Mouse (Mus musculus) heart, postnatal 4 days (tissue): Measurements from ENCODE around the gene Pex3. TPM values are rescaled to one million over a fixed set of nuclear protein-coding genes. Genes with fewer than 3 reads are reported as not detected.

Experiments used
- DNase-seq: peaks from one replicate; pipeline ENCODE4 v3.0.0; 2021
- total RNA-seq, 2 experiments: library from RNA; stranded (reverse); gene quantifications; 2 replicates each; pipeline ENCODE4 v1.2.3; 2021

Pex3 gene
- 10 to 100 TPM; 25.1 to 27.7 TPM for total RNA-seq

GRCm38 (mm10) chr10:13552646-13553497 is at the start of gene Pex3, which contains the start of gene Adat2:
Gene Pex3 (minus strand): TSS chr10:13553142.
Gene Adat2 (plus strand): TSS chr10:13552894.
- peak; percentile 94 for DNase-seq

DNA sequence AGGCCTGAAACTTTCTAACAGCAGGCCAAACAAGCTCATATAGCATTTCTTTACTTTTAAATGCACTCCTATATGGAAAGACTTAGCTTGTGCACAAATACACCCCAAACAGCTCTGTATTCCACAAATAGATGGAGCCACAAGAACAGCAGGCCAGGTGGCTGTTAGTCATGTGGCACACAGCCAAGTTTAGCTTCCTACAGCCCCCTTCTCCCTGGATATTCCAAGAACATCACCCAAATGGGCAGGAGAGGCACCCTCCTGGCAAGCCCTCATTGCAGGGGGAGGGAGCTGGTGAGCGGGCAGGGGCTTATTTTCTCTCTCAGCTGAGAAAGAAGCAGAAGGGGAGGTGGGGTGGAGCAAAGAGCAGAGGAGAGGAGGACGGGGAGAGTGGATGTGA is 48.0 kb upstream of the Pex3 start:
- no peak for DNase-seq

- no peak for DNase-seq
Measured at GRCm38 (mm10) chr10:13597491-13597890, 44.5 kb upstream of the Pex3 start.

DNA sequence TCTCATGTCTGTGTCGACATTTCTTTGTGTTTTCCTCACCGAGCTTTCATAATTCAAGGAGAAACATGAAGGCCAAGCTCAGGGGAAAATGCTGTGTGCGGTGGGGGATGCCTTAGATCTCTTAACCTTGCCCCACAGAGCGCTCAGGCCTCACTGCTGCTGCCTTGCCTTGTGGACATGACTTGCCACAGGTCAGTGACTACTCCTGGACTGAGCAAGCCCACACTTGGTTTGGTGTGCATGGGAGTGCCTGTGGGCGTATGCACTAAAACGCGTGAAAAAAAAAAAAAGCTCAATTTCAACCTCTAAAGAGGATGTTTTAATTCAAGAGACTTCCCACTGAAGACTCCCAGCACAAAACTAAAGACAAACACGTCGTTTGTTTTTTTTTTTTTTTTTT is 43.9 kb upstream of the Pex3 start:
- no peak for DNase-seq

DNA sequence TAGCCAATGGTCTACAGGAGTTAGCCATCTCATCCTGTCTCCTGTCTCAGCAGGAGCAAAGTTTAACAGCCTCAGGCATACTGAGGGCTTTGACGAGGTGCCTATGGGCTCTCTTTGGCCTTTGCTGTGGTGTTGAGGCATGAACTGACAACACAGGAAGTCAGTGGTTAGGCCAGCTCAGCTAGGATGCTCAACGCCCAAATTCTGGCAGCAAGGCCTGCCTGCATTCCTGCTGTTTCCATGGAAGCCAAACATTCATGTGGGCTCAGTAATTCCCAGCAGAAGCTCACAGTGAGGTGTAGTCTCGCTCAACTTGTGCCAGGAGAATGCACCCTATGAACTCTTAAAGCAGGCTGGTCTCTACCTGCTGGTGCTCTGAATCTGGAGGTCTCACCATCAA is 43.1 kb upstream of the Pex3 start:
- peak; percentile 38 for DNase-seq

GRCm38 (mm10) chr10:13593529-13593928 is 40.6 kb upstream of the Pex3 start:
- DNase-seq = no peak

DNA sequence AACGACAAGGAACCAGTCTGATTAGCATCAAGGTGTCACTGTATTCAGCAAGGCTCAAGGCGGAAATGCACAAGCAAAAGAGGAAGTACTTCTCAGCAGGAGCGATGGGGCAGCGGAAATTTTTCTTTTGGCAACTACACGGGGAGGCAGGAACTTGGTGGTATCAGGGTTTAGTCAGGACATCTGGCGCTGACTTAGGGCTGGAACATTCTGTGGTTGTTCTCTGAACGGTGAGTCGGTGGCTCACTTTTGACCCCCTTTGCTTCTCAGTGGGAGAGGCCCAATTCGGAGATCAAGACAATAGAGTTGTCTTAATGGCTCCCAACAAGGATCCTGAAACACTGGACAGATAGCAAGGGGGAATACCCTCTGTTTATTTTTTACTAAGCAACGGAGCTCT is 39.3 kb upstream of the Pex3 start:
- DNase-seq = no peak

DNA sequence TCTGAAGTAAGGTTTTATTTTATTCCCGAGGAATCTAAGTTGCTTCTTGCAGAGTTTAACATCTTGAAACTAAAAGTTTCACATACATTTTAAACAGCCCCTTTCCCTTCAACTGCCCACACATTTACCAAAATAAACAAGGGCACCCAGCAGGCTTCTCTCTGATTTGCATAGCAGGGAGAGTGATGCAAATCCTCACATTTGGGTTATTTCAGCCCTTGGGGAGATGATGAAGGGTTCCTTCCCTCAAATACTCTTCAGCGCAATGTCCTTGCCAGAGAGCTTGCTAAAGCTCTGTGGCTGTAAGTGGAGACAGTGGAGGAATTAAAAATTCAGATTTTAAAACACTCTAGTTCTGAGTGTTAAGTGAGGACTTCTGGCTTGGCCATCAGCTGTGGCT is 35.0 kb upstream of the Pex3 start:
- no peak for DNase-seq

DNA sequence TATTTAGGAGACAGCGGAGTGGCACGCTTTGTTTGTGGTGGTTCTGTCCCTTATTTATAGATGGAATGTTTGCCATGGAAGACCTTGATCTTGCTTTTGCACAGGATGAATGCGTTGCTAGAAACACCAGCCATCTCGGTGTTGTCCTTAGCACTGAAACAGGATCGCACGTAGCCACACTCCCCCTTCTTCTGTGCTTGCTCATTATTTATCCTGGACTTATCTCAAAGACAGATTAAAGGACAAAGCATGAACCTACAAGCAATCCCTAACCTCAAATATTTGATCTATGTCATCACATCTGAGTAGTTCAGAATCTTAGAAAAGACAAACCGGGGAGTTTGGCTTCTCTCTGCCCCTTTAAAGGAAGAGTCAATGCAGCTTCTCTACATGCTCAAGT is 24.2 kb upstream of the Pex3 start:
- no peak for DNase-seq

DNA sequence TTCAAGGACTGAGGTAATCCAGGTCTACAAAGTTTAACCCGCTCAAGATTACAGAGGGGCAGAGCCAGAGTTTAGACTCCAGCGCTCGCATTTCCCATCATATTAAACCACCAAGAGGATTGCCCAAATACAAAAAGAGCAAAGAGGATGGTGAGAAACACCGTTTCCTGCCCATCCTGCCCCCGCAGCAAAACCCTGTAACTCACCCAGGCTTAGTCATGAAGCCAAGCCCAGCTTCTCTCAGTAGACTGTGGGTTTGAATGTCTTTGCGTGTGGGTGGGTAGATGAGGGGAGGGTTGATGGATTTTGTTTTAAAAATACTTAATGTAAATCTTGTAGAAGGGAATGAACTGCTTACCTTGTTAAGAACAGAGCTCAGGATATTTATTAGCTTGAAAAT is 19.5 kb upstream of the Pex3 start:
- no peak for DNase-seq

DNA sequence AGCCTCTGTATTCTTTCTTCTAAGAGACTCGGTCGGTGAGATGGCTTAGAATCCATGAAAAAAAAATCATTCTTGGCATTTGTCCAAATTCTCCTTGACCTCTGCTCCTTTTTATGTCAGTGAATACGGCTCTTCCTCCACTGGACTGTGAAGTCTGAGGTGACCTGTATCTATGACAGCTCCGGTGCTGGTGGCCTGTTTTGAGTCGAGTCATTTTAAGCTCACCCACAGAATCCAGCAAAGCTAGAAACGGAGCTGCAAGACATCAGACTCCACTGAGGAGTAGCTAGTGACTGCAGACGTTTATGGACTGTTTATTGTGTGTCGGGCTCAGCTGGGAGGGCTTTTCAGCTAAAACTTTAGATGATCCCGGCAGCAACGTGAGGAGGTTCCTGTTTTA is 19.1 kb upstream of the Pex3 start:
- DNase-seq = no peak

DNA sequence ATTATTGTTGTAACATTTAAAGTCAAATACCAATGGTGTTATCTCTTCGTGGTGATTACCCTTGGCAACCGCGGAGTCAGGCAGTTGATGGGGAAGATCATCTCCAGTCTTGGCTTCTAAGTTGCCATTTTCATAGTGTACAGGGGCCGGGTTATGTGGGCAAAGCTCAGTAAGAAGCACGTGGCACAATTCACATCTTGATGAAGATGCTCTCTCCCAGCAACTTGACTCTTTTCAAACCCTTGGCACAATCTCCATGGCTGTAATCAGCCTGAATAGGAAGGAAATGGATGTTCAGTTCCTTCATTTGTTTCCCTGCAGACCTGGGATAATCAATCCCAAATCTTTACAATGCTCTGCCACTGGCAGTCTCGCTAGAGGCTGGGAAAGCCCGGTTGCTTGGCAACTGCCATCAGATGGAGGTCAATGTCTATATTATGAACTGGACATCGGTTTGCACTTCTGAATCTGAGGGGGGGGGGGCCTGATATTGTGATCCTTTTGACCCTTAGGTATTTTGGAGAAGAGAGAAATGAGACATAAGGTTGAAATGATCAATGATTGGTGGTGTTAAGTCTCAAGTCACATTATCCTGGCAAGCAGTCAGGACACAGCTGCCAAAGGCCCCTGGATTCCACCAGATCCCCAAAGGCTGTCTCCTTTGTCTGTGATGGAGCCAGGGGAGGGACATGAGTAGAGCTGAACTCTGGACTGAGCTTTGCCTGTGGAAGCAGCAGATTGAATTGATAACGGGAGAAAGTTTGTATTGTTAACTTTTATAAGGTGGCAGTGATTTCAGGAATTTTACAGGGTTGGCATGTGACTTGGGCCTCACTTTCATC is 18.0 kb upstream of the Pex3 start:
- no peak for DNase-seq

- no peak for DNase-seq
Measured at GRCm38 (mm10) chr10:13569818-13570217, 16.9 kb upstream of the Pex3 start.

GRCm38 (mm10) chr10:13566393-13566792 is 13.5 kb upstream of the Pex3 start:
- no peak for DNase-seq

DNA sequence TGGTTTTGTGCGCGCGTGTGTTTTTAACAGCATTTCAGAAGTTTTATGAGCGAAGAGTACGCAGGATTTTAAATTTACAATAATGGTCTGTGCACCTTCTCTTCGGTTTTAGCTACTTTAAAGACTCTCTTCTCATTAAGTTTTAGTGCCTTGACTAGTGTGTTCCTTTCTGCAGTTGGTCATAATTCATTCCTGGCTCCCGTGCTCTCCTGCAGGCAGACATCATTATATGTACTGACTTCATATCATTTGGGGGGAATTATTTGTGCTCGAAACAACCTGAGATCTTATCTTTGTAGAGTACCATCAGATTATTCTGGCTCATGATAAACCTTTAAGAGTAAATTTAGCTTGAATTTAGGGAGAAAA is 12.1 kb upstream of the Pex3 start:
- DNase-seq = no peak

DNA sequence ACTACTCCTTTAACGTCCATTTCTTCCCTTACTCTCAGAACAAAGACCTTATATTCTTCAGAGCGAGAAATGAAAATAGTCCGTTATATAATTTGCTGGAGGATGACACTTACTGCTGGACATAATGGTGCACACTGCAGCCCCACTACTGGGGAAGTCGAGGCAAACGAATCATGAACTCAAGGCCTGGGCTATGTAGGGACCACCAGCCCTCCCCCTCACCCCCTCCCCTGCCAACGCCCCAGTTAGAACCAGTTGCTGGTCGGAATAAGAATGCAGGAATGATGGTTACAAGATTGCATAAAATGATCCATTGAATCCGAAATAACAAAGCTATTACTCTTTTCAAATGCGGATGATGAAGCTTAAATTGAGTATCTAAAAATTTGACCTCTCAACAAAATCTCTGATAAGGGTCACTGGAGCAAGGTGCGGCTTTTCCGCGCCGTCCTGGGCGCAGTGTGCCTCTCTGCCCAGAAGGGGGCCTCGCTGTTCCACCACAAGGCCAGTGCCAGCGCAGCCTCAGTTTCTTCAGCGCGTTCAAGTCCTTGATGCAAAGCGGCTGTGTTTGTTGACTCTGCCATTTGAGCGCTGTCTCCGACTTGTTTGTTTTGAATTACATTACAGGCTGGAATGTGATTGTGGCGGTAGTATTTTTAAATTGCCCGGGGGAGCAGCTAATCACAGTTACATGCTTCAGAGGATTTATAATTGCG is 11.6 kb upstream of the Pex3 start:
- peak; percentile 77 for DNase-seq

DNA sequence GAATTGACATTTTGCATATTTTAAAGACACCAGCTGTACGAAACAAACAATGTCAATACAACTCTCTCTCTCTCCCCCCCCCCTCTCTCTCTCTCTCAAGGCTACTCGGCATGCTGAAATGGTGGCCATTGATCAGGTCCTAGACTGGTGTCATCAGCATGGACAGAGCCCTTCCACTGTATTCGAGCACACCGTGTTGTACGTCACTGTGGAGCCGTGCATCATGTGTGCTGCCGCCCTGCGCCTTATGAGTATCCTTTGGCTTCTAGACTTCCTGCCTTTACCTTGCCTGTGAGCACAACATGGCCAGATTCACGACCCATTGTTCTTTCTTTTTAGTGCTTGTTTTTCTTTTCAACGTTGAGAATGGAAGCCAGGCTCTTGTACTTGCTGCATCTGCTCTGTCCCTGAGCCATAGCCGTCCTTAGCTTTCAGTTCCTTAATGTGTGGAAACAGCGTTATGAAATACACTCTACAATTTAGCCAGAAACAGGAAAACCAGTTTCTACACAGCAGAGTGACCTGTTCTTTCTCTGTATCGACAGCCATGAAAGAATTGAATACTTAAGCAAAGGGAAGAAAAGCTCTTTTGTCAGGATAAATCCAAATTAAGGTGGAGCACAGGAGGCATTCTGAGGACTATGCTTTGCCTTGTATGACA is 7.2 kb upstream of the Pex3 start:
- no peak for DNase-seq

DNA sequence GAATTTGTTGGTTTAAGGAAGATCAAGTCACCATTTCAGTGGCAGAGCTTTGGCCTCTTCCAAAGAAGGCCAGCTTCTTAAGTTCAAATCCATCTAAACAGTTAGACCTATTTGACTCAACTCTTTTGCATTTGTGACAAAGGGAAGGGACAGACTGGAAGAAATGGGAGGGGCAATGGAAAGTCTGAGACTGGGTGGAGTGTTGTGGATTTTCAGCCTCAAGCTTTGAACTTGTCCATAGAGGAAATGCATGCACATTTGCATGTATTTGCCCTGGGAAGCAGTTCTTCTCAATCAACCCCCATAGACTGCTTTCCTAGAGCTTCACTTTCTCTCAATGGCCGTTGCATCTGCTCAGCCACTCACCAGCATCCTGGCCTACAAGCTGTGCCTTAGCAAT is 1.4 kb upstream of the Pex3 start:
- DNase-seq = no peak

DNA sequence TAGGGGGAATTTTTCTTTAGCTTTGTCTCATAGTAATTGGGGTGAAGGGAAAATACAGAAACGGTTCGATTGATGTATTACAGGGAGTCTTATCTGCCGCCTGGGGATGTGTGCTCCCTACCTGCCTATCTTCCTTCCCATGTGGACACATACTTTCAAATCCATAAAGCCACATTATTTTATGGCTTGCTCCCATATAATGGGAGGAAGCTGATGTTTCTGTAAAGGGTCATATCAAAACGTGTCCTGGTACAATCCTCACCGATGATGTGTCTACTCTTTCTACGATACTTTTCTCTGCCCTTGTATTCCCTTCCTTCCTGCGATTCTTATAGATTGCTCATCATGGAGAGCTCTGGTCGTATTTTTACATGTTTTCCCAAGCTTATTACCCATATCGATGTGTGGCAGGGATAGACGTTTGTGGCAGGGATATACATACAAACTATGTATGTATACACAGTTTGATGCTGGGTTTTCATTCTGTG is 600 bp upstream of the Pex3 start:
- DNase-seq = no peak

DNA sequence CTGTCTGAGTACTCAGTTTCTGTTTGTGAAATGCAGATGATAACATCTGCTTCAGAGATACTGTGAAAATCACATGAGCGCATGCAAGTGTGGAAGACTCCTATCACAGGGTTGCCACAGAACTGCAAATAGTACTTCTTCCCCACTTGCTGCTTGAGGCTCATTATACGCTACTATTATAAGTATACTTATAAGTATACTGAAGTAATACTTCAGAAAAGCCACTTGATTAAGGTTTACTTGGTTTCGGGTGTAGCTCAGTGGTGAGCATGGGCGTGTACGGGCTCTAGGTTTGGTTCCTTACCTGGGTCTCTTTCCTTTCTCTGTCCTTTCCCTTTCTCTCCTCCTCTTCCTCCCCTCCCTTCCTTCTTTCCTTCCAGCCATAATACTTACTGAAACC is 11.2 kb downstream of the Pex3 start:
- DNase-seq = no peak

GRCm38 (mm10) chr10:13539769-13540333 is 13.1 kb downstream of the Pex3 start:
- DNase-seq = no peak

- DNase-seq = no peak
Measured at GRCm38 (mm10) chr10:13536706-13537105, 16.2 kb downstream of the Pex3 start.
